18 mouse cellular contexts compared by ENCODE assay signal in genomic region chr13:37149066-37149781, GRCm38 (mm10).
A peak's percentile ranks its signal among the peaks of the same experiment; 100 is the strongest.
DNase-seq lines count a peak whose midpoint lies in the region; ATAC-seq and TF ChIP-seq lines count a peak whose summit lies in the region.
"Had no signal": no experiment of that assay in that cellular context is flagged by ENCODE, and none has a peak within 500 bp of the region (broad histone marks: within the 10 kb centered on the region; RNA-seq: fewer than 3 reads in every experiment).

No protein-coding gene starts in this region.

- H3K9ac ChIP-seq in neural tube, embryonic 12.5 days = no peak overlapping the region
- no peak overlapping the region for H3K9ac ChIP-seq in heart, adult 2 months (ENCODE audit: low read depth, low read length)
- H3K9ac ChIP-seq: limb, embryonic 13.5 days; liver, embryonic 15.5 days had no signal

- H3K27ac ChIP-seq in neural tube, embryonic 12.5 days = no peak overlapping the region
- H3K27ac ChIP-seq in midbrain, embryonic 10.5 days (replicated peaks) = peak overlapping the region; percentile 74
- no peak overlapping the region; the same call in 1 of the 2 replicates for H3K27ac ChIP-seq in heart, adult 2 months
- H3K27ac ChIP-seq: limb, embryonic 13.5 days; liver, embryonic 15.5 days had no signal

- no peak overlapping the region for H3K4me2 ChIP-seq in neural tube, embryonic 12.5 days (replicated peaks)
- H3K4me2 ChIP-seq: limb, embryonic 13.5 days; liver, embryonic 15.5 days had no signal

- peak; percentile 23 for DNase-seq in adrenal gland, postnatal 10 days
- no peak for DNase-seq in adrenal gland, adult (ENCODE audit: inconsistent age in 2 of 2, low spot score in 1 of 2)
- no peak for DNase-seq in neural tube, embryonic 10.5 days (ENCODE audit: extremely low spot score, low spot score)
- no peak for DNase-seq in midbrain, embryonic 10.5 days (ENCODE audit: low spot score)
- no peak for DNase-seq in layer of hippocampus, adult 9-10 months (ENCODE audit: low spot score)
- DNase-seq in heart, adult 2 months = no peak
- no peak for DNase-seq in left cerebral cortex, postnatal 25 days (ENCODE audit: low spot score in 2 of 2)
- DNase-seq: adrenal gland, postnatal 25 days; cerebellum, adult 9-11 months; gastrocnemius, postnatal 10 days; kidney, adult 18-20 months; kidney, postnatal 14 days; layer of hippocampus, adult 9-11 months had no signal

- TF ChIP-seq CTCF in heart, adult 2 months (IDR thresholded peaks at IDR 0.05) = no peak

- H3K4me3 ChIP-seq in neural tube, embryonic 12.5 days = no peak overlapping the region
- H3K4me3 ChIP-seq in midbrain, embryonic 10.5 days = no peak overlapping the region
- H3K4me3 ChIP-seq in heart, adult 2 months = no peak overlapping the region
- H3K4me3 ChIP-seq: limb, embryonic 13.5 days; liver, embryonic 15.5 days had no signal

- intact Hi-C loops in heart, adult 2 months (cut with DNase I) = no loop called here
- intact Hi-C loops in left cerebral cortex, postnatal 25 days (cut with DNase I) = no loop called here

- TF ChIP-seq EP300 in heart, adult 2 months (IDR thresholded peaks at IDR 0.05; ENCODE audit: insufficient read depth, low read depth, low read length) = no peak

- no peaks in the 10 kb centered on the region for H3K36me3 ChIP-seq in neural tube, embryonic 12.5 days
- no peaks in the 10 kb centered on the region for H3K36me3 ChIP-seq in midbrain, embryonic 10.5 days
- H3K36me3 ChIP-seq in heart, adult 2 months (ENCODE audit: control insufficient read depth, insufficient read depth, low read length) = no peaks in the 10 kb centered on the region
- H3K36me3 ChIP-seq: limb, embryonic 13.5 days; liver, embryonic 15.5 days had no signal

- 60% methylated on average over 3 of the region's 3 CpGs for WGBS in neural tube, embryonic 12.5 days
- WGBS in midbrain, embryonic 10.5 days = 74% methylated on average over 3 of the region's 3 CpGs
- WGBS in heart, adult 2 months = 68% methylated on average over 3 of the region's 3 CpGs

- H3K4me1 ChIP-seq in neural tube, embryonic 12.5 days = 0 out of 2 replicates have a peak, but pooled peaks cover 4% of the 10 kb centered on the region
- peaks cover 31% of the 10 kb centered on the region for H3K4me1 ChIP-seq in midbrain, embryonic 10.5 days
- peaks cover 1% of the 10 kb centered on the region; the same call in 1 of the 2 replicates for H3K4me1 ChIP-seq in heart, adult 2 months (ENCODE audit: control insufficient read depth, insufficient read depth, low read length)
- H3K4me1 ChIP-seq: limb, embryonic 13.5 days; liver, embryonic 15.5 days had no signal

- 0 out of 2 replicates have a peak, but pooled peaks have one; percentile 37 for ATAC-seq in neural tube, embryonic 12.5 days (ENCODE audit: low FRiP score, low read depth)
- ATAC-seq: lung, postnatal 0 days had no signal

- H3K27me3 ChIP-seq in neural tube, embryonic 12.5 days (replicated peaks) = no peaks in the 10 kb centered on the region
- H3K27me3 ChIP-seq in midbrain, embryonic 10.5 days (ENCODE audit: low read depth, poor library complexity, severe bottlenecking) = no peaks in the 10 kb centered on the region
- H3K27me3 ChIP-seq in heart, adult 2 months (ENCODE audit: control insufficient read depth, insufficient read depth, low read length) = no peaks in the 10 kb centered on the region
- H3K27me3 ChIP-seq: limb, embryonic 13.5 days; liver, embryonic 15.5 days; megakaryocyte, embryonic 14.5 days had no signal

- TF ChIP-seq POLR2A in heart, adult 2 months (IDR thresholded peaks at IDR 0.05; ENCODE audit: insufficient read depth, low read depth, low read length) = no peak

- H3K9me3 ChIP-seq in neural tube, embryonic 12.5 days = no peaks in the 10 kb centered on the region
- no peaks in the 10 kb centered on the region for H3K9me3 ChIP-seq in midbrain, embryonic 10.5 days (replicated peaks)
- H3K9me3 ChIP-seq: limb, embryonic 13.5 days; liver, embryonic 15.5 days had no signal

- H3K79me2 ChIP-seq in heart, adult 2 months (replicated peaks; ENCODE audit: control insufficient read depth, insufficient read depth, low read length) = no peaks in the 10 kb centered on the region
